Mouse (Mus musculus) fat pad, adult 2 months (tissue): ENCODE results near the gene Sdc4.

Experiments used
- DNase-seq: peaks from one replicate; pipeline ENCODE4 v3.0.0-alpha.2; 2011; ENCODE audit warnings: low read depth, low spot score; ENCODE audit errors: extremely low read depth

Gene Sdc4

GRCm38 (mm10) chr2:164449341-164450042 is 5.8 kb upstream of the Sdc4 start:
- no peak for DNase-seq

- DNase-seq: no peak
These were observed 5.2 kb upstream of the Sdc4 start for GRCm38 (mm10) chr2:164448921-164449320.

GRCm38 (mm10) chr2:164448140-164448539 is 4.5 kb upstream of the Sdc4 start:
- DNase-seq: no peak

- no peak for DNase-seq
These were observed 2.4 kb upstream of the Sdc4 start for GRCm38 (mm10) chr2:164446086-164446469.

- no peak for DNase-seq
These were observed 1.9 kb upstream of the Sdc4 start for GRCm38 (mm10) chr2:164445399-164446085.

GRCm38 (mm10) chr2:164444701-164445100 is 1.0 kb upstream of the Sdc4 start:
- no peak for DNase-seq

- no peak for DNase-seq
These were observed 643 bp downstream of the Sdc4 start for GRCm38 (mm10) chr2:164443051-164443437.

- no peak for DNase-seq
These were observed 1.2 kb downstream of the Sdc4 start for GRCm38 (mm10) chr2:164442315-164443050.

- no peak for DNase-seq
These were observed 2.0 kb downstream of the Sdc4 start for GRCm38 (mm10) chr2:164441731-164442130.

GRCm38 (mm10) chr2:164441155-164441554 is 2.5 kb downstream of the Sdc4 start:
- DNase-seq: no peak

GRCm38 (mm10) chr2:164440314-164440713 is 3.4 kb downstream of the Sdc4 start:
- DNase-seq: no peak

GRCm38 (mm10) chr2:164439001-164439421 is 4.7 kb downstream of the Sdc4 start:
- no peak for DNase-seq

GRCm38 (mm10) chr2:164438257-164438656 is 5.4 kb downstream of the Sdc4 start:
- no peak for DNase-seq

- no peak for DNase-seq
These were observed 6.0 kb downstream of the Sdc4 start for GRCm38 (mm10) chr2:164437710-164438109.

- no peak for DNase-seq
These were observed 6.7 kb downstream of the Sdc4 start for GRCm38 (mm10) chr2:164436961-164437360.

- no peak for DNase-seq
These were observed 7.3 kb downstream of the Sdc4 start for GRCm38 (mm10) chr2:164436215-164436913.

- DNase-seq: no peak
These were observed 8.2 kb downstream of the Sdc4 start for GRCm38 (mm10) chr2:164435216-164436090.

GRCm38 (mm10) chr2:164434681-164435080 is 9.0 kb downstream of the Sdc4 start:
- no peak for DNase-seq

- no peak for DNase-seq
These were observed 10.3 kb downstream of the Sdc4 start for GRCm38 (mm10) chr2:164433278-164433895.
